Mouse (Mus musculus) hindbrain, embryonic 14.5 days (tissue): ENCODE measurements around the gene Tango6. TPM values are rescaled to one million over a fixed set of nuclear protein-coding genes. Genes with fewer than 3 reads are reported as not detected.

Source experiments
- ATAC-seq: fragments of 200-750 bp; cut with Nextera tagmentation; 2 replicates; pipeline ENCODE4 v1.8.0; 2017; ENCODE audit warnings: moderate number of reproducible peaks, mild to moderate bottlenecking, moderate TSS enrichment, moderate library complexity; ENCODE audit not compliant: low FRiP score
- DNase-seq: peaks from one replicate; pipeline ENCODE4 v3.0.0-alpha.2; 2015; ENCODE audit warnings: low spot score
- H3K27ac ChIP-seq: fragments of 300-500 bp; sonication (generic); 2 replicates; pipeline ENCODE4 v1.5.1; 2014; ENCODE audit warnings: mild to moderate bottlenecking, moderate library complexity
- H3K27me3 ChIP-seq: fragments of 300-500 bp; sonication (generic); 2 replicates; pipeline ENCODE4 v1.6.1; 2014; ENCODE audit warnings: mild to moderate bottlenecking, low read length, mixed read lengths; ENCODE audit not compliant: control insufficient read depth, insufficient read depth
- H3K36me3 ChIP-seq: fragments of 300-500 bp; sonication (generic); replicated peaks from 2 replicates; pipeline ENCODE4 v1.6.1; 2014; ENCODE audit not compliant: control insufficient read depth, insufficient read depth
- H3K4me1 ChIP-seq: fragments of 300-500 bp; sonication (generic); replicated peaks from 2 replicates; pipeline ENCODE4 v1.6.1; 2014; ENCODE audit warnings: antibody characterized with exemption, low read length, mixed read lengths; ENCODE audit not compliant: control insufficient read depth, insufficient read depth
- H3K4me2 ChIP-seq: fragments of 300-500 bp; sonication (generic); replicated peaks from 2 replicates; pipeline ENCODE4 v1.6.1; 2014; ENCODE audit warnings: mild to moderate bottlenecking, moderate library complexity
- H3K4me3 ChIP-seq: fragments of 300-500 bp; sonication (generic); replicated peaks from 2 replicates; pipeline ENCODE4 v1.5.1; 2014; ENCODE audit warnings: mild to moderate bottlenecking, low read length
- H3K9ac ChIP-seq: fragments of 300-500 bp; sonication (generic); 2 replicates; pipeline ENCODE4 v1.6.1; 2014
- H3K9me3 ChIP-seq: fragments of 300-500 bp; sonication (generic); 2 replicates; pipeline ENCODE4 v1.6.1; 2016; ENCODE audit warnings: low read length; ENCODE audit not compliant: control insufficient read depth
- WGBS: fragments of 180-500 bp; shearing (Covaris S2); extraction: QIAGEN DNeasy Blood & Tissue Kit; methylation state at CpG from one replicate; pipeline ENCODE4 v1.1.7; 2014; 5-methylcytosine and 5-hydroxymethylcytosine counted together
- polyA plus RNA-seq: library from polyadenylated mRNA; unstranded; fragments of >200 nt; fragmentation: Nextera tagmentation; extraction: Ambion mirVana; gene quantifications from 2 replicates; pipeline ENCODE4 v1.2.1, GENCODE M21; 2014

Gene Tango6
- polyA plus RNA-seq, 1 experiment from 2014 or later, result 4.7 TPM

DNA sequence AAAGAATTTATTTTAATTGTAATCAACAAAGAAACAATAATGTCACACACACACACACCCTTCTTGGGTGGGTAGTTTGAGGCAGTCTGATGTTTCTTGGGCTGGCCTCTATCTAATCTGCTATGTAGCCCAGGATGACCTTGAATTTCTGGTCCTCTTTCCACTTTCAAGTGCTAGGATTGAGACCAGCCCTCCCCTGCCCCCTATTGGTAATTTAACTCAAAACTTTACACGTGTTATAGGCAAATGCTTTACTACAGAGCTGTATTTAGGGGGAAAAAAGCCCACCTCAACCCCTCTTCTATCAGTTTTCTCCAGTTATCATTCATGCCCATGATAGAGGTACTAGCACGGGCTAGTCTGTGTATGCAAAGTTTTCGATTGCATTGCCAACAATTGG is 37.9 kb upstream of the Tango6 start:
- 76% methylated on average over 3 of the region's 3 CpGs for WGBS
- Histone ChIP-seq H3K4me1 (no peaks in the 10 kb centered on the region), H3K27ac (no peak overlapping the region), H3K4me2 (no peak overlapping the region), H3K9me3 (no peaks in the 10 kb centered on the region), H3K36me3 (no peaks in the 10 kb centered on the region), H3K27me3 (no peaks in the 10 kb centered on the region), H3K4me3 (no peak overlapping the region), H3K9ac (no peak overlapping the region)
- ATAC-seq (no peak), DNase-seq (no peak)

DNA sequence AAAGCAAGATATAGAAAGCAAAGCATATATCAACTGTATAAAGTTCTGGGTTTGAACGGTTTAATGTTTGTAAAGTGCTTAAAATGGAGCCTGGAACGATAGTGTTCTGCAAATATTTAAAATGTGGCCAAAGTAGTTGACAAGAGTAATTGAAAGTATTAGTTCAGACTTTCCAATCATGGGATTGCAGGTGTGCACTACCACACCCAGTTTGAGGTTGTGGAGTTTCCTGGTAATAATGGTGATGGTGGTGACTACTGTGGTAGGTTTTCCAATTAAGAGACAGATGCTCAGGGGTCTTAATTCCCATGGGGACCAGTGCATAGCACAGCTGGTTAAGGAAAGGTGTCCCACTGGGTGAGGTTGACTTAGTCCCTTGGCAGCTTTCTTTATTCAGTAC is 36.7 kb upstream of the Tango6 start:
- H3K9ac ChIP-seq, result no peak overlapping the region
- H3K4me3 ChIP-seq, result no peak overlapping the region
- no peaks in the 10 kb centered on the region for H3K27me3 ChIP-seq
- H3K4me2 ChIP-seq, result no peak overlapping the region
- ATAC-seq (no peak), DNase-seq (no peak)
- H3K4me1 ChIP-seq, result no peaks in the 10 kb centered on the region
- H3K36me3 ChIP-seq, result no peaks in the 10 kb centered on the region
- no peak overlapping the region for H3K27ac ChIP-seq
- H3K9me3 ChIP-seq, result no peaks in the 10 kb centered on the region
- 96% methylated on average over 2 of the region's 2 CpGs for WGBS

DNA sequence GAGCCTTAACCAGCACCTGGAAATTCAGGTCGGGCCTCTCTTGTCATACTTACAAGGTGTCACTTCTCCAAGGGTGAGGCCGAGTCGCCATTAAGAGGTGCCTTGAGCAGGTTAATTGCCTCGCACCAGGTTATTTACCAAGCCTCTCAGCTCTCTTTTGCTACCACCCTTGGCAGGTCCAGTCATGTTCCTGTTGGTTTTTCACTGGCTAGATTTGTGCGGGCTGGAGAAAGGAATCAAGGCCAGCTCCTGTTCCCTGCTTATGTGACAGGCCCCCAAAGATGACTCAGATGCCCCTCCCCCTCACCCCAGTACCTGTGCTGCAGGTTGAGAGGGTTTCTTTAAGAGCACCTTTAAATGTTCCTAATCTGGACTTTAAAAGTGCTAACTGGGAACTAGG is 36.1 kb upstream of the Tango6 start:
- ATAC-seq (no peak), DNase-seq (no peak)
- no peak overlapping the region for H3K27ac ChIP-seq
- no peak overlapping the region for H3K4me2 ChIP-seq
- no peaks in the 10 kb centered on the region for H3K36me3 ChIP-seq
- 87% methylated on average over 5 of the region's 5 CpGs for WGBS
- no peaks in the 10 kb centered on the region for H3K9me3 ChIP-seq
- no peak overlapping the region for H3K4me3 ChIP-seq
- H3K27me3 ChIP-seq, result no peaks in the 10 kb centered on the region
- no peaks in the 10 kb centered on the region for H3K4me1 ChIP-seq
- no peak overlapping the region for H3K9ac ChIP-seq

DNA sequence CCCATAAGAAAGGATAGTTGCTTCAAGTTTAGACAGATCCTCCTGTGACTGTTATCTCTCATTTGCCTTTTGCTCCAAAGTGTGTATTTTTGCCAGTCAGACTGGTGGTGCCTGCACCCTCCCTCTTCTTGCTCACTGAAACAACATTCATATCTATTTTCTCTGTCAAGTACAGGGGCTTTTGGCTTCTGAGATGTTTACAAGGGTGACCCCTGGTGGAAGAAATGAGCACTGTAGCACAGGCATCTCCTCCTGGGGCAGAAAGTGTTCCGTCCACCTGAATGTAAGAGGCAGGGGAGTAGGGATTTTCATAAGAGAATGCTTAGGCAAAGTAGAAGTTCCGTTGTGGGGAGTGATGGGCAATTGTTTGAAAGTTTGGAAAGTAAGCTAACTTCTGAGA is 35.5 kb upstream of the Tango6 start:
- 35% methylated on average over 2 of the region's 2 CpGs for WGBS
- ATAC-seq, result no peak

DNA sequence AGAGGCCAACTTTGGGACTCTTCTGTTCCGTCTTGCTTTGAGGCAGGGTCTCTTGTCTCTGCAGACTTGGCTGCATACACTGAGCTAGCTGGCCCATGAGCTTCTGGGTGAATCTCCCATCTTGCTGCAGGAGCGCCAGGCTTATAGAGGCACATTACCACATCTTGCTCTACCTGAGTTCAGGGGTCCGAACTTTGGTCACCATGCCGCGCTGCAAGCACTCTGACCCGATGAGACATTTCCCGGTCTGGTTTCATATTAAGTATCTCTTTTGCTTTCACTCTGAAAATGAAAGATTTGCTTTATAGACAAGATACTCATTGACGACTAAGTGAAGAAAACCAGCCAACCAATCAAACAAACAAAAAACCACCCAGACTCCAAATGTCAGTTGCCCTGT is 34.4 kb upstream of the Tango6 start:
- Histone ChIP-seq H3K36me3 (no peaks in the 10 kb centered on the region), H3K27me3 (no peaks in the 10 kb centered on the region), H3K27ac (no peak overlapping the region), H3K9me3 (no peaks in the 10 kb centered on the region), H3K9ac (no peak overlapping the region), H3K4me2 (no peak overlapping the region), H3K4me1 (no peaks in the 10 kb centered on the region), H3K4me3 (no peak overlapping the region)
- DNase-seq (no peak), ATAC-seq (no peak)
- 93% methylated on average over 8 of the region's 8 CpGs for WGBS

More for the DNA sequence above, 35.5 kb upstream of the Tango6 start:
- Histone ChIP-seq H3K4me1 (no peaks in the 10 kb centered on the region), H3K36me3 (no peaks in the 10 kb centered on the region), H3K4me3 (no peak overlapping the region), H3K27me3 (no peaks in the 10 kb centered on the region), H3K27ac (no peak overlapping the region), H3K4me2 (no peak overlapping the region), H3K9ac (no peak overlapping the region), H3K9me3 (no peaks in the 10 kb centered on the region)
- DNase-seq, result peak; percentile 88

DNA sequence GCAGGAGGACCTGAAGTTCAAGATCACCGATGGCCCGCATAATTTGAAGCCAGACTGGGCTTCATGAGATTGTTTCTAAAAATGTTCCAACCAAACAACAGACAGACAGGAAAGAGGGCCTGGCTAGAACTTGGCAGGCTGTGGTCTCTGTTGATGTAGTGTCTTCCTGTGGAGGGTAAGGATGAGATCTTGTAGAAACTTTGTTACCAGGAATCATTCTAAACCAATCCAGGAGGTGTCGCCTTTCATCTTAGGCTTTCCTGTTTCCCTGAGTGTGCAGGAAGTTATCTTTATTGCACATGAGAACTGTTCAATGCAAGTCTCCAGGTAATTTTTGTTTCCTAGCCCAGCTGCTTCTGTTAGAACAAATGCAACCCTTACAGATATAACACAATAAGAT is 30.9 kb upstream of the Tango6 start:
- WGBS, result 92% methylated on average over 3 of the region's 3 CpGs

DNA sequence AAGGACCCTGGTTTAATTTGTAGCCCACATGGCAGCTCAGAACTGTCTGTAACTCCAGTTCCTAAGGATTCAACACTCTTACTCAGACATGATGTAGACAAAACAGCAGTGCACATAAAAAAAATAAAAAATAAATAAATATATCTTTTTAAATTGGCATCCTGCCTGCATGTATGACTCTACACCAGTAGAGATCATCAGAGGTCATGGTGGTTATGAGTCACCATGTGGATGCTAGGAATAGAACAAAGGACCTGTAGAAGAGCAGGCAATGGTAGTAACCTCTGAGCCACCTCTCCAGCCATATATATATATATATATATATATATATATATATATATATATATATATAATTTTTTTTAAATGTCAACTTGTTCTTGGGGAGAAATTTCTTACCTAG is 26.8 kb upstream of the Tango6 start:
- H3K4me1 ChIP-seq, result no peaks in the 10 kb centered on the region
- no peaks in the 10 kb centered on the region for H3K36me3 ChIP-seq
- H3K9ac ChIP-seq, result no peak overlapping the region
- H3K4me2 ChIP-seq, result no peak overlapping the region
- H3K27me3 ChIP-seq, result no peaks in the 10 kb centered on the region
- ATAC-seq (no peak), DNase-seq (no peak)
- H3K27ac ChIP-seq, result no peak overlapping the region
- no peak overlapping the region for H3K4me3 ChIP-seq
- H3K9me3 ChIP-seq, result no peaks in the 10 kb centered on the region

More for the DNA sequence above, 30.9 kb upstream of the Tango6 start:
- DNase-seq (no peak), ATAC-seq (no peak)
- H3K27me3 ChIP-seq, result no peaks in the 10 kb centered on the region
- H3K4me1 ChIP-seq, result no peaks in the 10 kb centered on the region
- no peaks in the 10 kb centered on the region for H3K36me3 ChIP-seq
- H3K27ac ChIP-seq, result no peak overlapping the region
- no peak overlapping the region for H3K4me2 ChIP-seq
- no peak overlapping the region for H3K4me3 ChIP-seq
- H3K9ac ChIP-seq, result no peak overlapping the region
- no peaks in the 10 kb centered on the region for H3K9me3 ChIP-seq

DNA sequence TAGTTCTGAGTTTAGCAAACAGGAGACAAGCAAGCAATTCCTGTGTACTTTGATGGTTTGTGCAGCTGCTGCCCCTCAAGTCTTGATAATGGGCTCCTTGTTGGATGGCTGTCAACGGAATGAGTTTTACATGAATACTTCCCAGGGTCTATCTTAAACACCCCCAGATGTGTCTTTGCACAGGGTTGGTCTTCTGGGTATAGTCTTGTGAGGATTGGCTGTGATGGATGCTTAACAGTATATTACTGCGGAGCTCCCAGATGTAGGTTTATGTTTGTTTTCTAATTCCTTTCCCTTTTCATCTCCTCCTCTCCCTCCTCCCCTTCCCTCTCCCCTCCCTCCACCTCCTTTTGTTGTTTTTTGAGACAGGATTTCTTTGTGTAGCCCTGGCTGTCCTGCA is 10.1 kb upstream of the Tango6 start:
- Histone ChIP-seq H3K27ac (no peak overlapping the region), H3K9me3 (no peaks in the 10 kb centered on the region), H3K27me3 (no peaks in the 10 kb centered on the region), H3K36me3 (no peaks in the 10 kb centered on the region), H3K4me1 (no peaks in the 10 kb centered on the region), H3K4me2 (no peak overlapping the region), H3K4me3 (no peak overlapping the region), H3K9ac (no peak overlapping the region)
- 59% methylated on average over 2 of the region's 2 CpGs for WGBS
- DNase-seq (no peak), ATAC-seq (no peak)

DNA sequence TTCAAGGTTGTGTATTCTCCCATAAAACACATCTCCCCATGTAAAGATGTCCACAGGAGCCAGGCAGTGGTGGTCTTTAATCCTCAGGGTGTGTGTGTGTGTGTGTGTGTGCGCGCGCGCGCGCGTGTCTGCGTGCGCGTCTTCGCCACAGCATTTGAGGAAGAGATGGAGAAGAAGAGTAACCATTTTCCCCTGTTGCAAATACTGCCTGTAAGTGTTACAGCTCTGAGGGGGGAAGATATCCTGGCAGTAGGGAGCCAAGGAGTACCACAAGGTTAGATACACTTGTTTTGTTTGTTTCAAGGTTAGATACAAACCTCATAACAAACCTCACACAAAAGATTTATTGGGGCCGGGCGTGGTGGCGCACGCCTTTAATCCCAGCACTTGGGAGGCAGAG is 8.6 kb upstream of the Tango6 start:
- Histone ChIP-seq H3K9me3 (no peaks in the 10 kb centered on the region), H3K4me2 (no peak overlapping the region), H3K4me3 (no peak overlapping the region), H3K27me3 (no peaks in the 10 kb centered on the region), H3K27ac (no peak overlapping the region), H3K36me3 (no peaks in the 10 kb centered on the region), H3K4me1 (no peaks in the 10 kb centered on the region), H3K9ac (no peak overlapping the region)
- ATAC-seq (no peak), DNase-seq (no peak)
- WGBS, result 97% methylated on average over 15 of the region's 15 CpGs

DNA sequence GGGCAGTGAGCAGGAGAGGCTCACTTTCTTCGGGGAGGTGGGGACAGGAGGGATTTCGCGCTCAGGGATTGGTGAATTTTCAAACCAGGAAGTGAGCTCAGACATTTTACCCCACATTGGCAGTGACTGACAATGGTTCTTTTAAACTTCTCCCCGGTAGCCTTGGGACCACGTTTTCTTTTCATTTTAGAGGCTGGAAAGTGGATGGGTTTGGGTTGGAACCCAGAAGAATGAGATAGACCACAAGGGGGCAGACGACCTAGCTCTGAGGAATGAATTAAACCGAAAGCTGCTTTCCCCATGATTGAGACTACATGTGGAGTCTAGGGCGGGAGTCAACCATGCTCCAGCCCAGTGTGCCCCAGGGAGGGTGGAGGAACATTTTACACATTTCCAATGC is 8.0 kb upstream of the Tango6 start:
- 81% methylated on average over 8 of the region's 8 CpGs for WGBS
- Histone ChIP-seq H3K27me3 (no peaks in the 10 kb centered on the region), H3K27ac (no peak overlapping the region), H3K4me2 (no peak overlapping the region), H3K36me3 (no peaks in the 10 kb centered on the region), H3K4me3 (no peak overlapping the region), H3K4me1 (no peaks in the 10 kb centered on the region), H3K9ac (no peak overlapping the region), H3K9me3 (no peaks in the 10 kb centered on the region)
- DNase-seq, result no peak
- no peak for ATAC-seq
